Mouse (Mus musculus): ENCODE measurements around the gene Phkg2.

GRCm38 (mm10) chr7:127614091-127614490 is 41.0 kb downstream of the Phkg2 start:
- TF ChIP-seq CTCF (IDR thresholded peaks at IDR 0.05; ENCODE audit: borderline replicate concordance, control insufficient read depth, extremely low read depth, insufficient read depth, low read length, poor library complexity): no peak
- no peak for TF ChIP-seq POLR2A (IDR thresholded peaks at IDR 0.05; ENCODE audit: control insufficient read depth, extremely low read depth, insufficient read depth, low read length, poor library complexity)
